Mouse (Mus musculus) kidney, adult 2 months (tissue): Measurements from ENCODE around the gene Tmod1.

Experiments
- CTCF ChIP-seq: fragments of 200-500 bp; conservative IDR thresholded peaks from 2 replicates; pipeline ENCODE4 v1.5.1; 2011; ENCODE audit warnings: low read depth, mild to moderate bottlenecking, control low read depth, low read length, moderate library complexity, mixed read lengths; ENCODE audit not compliant: insufficient read depth, insufficient read length
- POLR2A ChIP-seq: fragments of 200-500 bp; IDR thresholded peaks from one replicate; pipeline ENCODE4 v1.6.1; 2011; ENCODE audit warnings: low read depth, low read length, control low read depth

GRCm38 (mm10) chr4:46068060-46068459, 29.3 kb downstream of the Tmod1 start:
- TF ChIP-seq POLR2A (no peak), CTCF (no peak)
